ENCODE assay signal across 8 mouse cellular contexts in the genomic region with DNA sequence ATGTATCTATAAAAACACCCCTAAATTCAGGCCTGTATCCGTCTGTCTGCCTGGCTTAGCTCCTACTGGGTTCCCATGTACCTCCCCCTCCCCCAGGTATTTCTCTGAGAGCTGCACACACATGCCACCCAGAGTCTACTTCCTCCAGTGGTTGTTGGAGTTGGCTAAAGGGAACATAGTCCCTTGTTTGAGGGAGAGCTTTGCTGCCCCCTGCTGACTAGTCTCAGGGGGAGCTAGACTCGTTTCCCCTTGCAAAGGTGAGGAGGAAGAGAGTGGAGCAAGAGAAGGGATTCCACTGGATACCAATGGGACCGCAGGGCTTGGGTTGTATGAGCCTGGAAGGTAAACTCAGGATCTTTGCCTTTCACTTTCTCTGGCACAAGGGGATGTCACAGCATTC. TPM values are rescaled to one million over a fixed set of nuclear protein-coding genes. Genes with fewer than 3 reads are reported as not detected.
A peak's percentile ranks its signal among the peaks of the same experiment; 100 is the strongest.
DNase-seq lines count a peak whose midpoint lies in the region; ATAC-seq and TF ChIP-seq lines count a peak whose summit lies in the region.

No protein-coding gene starts in this region.

- no peaks in the 10 kb centered on the region for H3K36me3 ChIP-seq in CH12.LX (replicated peaks in 1 of 2; ENCODE audit: control insufficient read depth in 1 of 2, insufficient read depth in 1 of 2, low read length in 1 of 2)
- H3K36me3 ChIP-seq in lung, embryonic 14.5 days (ENCODE audit: insufficient read depth), result no peaks in the 10 kb centered on the region

- dilution Hi-C loops in CH12.LX (cut with MboI; ENCODE audit: extremely low pct_ligation_motif_present, extremely low pct_unique_long_range_greater_than_20kb, low sequenced_read_pairs), result no loop called here

- peak; percentile 79 for TF ChIP-seq RAD21 in CH12.LX (IDR thresholded peaks at IDR 0.05; ENCODE audit: low read depth, low read length)

- H3K9me3 ChIP-seq in CH12.LX (replicated peaks; ENCODE audit: low read length), result no peaks in the 10 kb centered on the region
- H3K9me3 ChIP-seq in lung, embryonic 14.5 days (ENCODE audit: low read depth, low read length), result no peaks in the 10 kb centered on the region

- WGBS in lung, embryonic 14.5 days, result 15% methylated on average over 3 of the region's 3 CpGs

- H3K27ac ChIP-seq in CH12.LX (ENCODE audit: insufficient read depth, low read depth), result no peak overlapping the region
- no peak overlapping the region for H3K27ac ChIP-seq in lung, embryonic 14.5 days (ENCODE audit: low read depth)

- H3K27me3 ChIP-seq in CH12.LX (replicated peaks), result peaks cover 86% of the 10 kb centered on the region
- no peaks in the 10 kb centered on the region for H3K27me3 ChIP-seq in lung, embryonic 14.5 days (ENCODE audit: insufficient read depth, low read length)

- in situ Hi-C loops in CH12.LX (cut with MboI; ENCODE audit: low pct_ligation_motif_present, low pct_unique_long_range_greater_than_20kb, low sequenced_read_pairs), result loop anchor here (5.0 kb wide), 1 partner anchor 171 kb away; no protein-coding TSS in a partner anchor

- ATAC-seq in lung, embryonic 14.5 days (ENCODE audit: insufficient read depth), result no peak

- peaks cover 0 to 3% of the 10 kb centered on the region in 2 experiments; a peak in 2 of 4 replicates for H3K4me1 ChIP-seq in CH12.LX (ENCODE audit: control insufficient read depth in 1 of 2, insufficient read depth in 2 of 2)
- no peaks in the 10 kb centered on the region for H3K4me1 ChIP-seq in lung, embryonic 14.5 days (ENCODE audit: insufficient read depth)

- TF ChIP-seq CTCF in CH12.LX (conservative IDR thresholded peaks at IDR 0.05 in 1 of 2, IDR thresholded peaks at IDR 0.05 in 1 of 2; ENCODE audit: low read depth in 2 of 2, low read length in 2 of 2), result peak; percentile 46 to 83; a peak in 3 of 4 replicates
- peak; percentile 88 for TF ChIP-seq CTCF in lung, embryonic 14.5 days (IDR thresholded peaks at IDR 0.05; ENCODE audit: low read depth)

- DNase-seq in CH12.LX (ENCODE audit: extremely low read depth), result peak; percentile 58
- peak; percentile 85 for DNase-seq in adrenal gland, postnatal 10 days
- DNase-seq in embryo, embryonic 11 days, result peak; percentile 83
- DNase-seq in heart, adult 9 months (ENCODE audit: low spot score in 2 of 2), result peak; percentile 15 to 35
- DNase-seq in layer of hippocampus, adult 11-12 months (ENCODE audit: low spot score), result peak; percentile 86
- peak; percentile 84 for DNase-seq in lung, embryonic 14.5 days
- DNase-seq in retina, postnatal 1 day, result peak; percentile 86
- DNase-seq in urinary bladder, postnatal 14 days (ENCODE audit: low spot score), result peak; percentile 74

- no peak overlapping the region for H3K4me3 ChIP-seq in CH12.LX (replicated peaks in 1 of 3; ENCODE audit: low read depth in 2 of 3, low read length in 2 of 3, poor library complexity in 1 of 3)
- no peak overlapping the region for H3K4me3 ChIP-seq in lung, embryonic 14.5 days (ENCODE audit: low read depth, low read length)

- TF ChIP-seq POLR2A in CH12.LX (IDR thresholded peaks at IDR 0.05; ENCODE audit: low read depth, low read length), result no peak

- no peak overlapping the region for H3K9ac ChIP-seq in CH12.LX (ENCODE audit: insufficient read depth, low read depth)
- H3K9ac ChIP-seq in lung, embryonic 14.5 days, result no peak overlapping the region

- no peaks in the 10 kb centered on the region for H3K79me2 ChIP-seq in CH12.LX (replicated peaks; ENCODE audit: control insufficient read depth, extremely low read depth, insufficient read depth, poor library complexity, severe bottlenecking)

- no peak overlapping the region for H3K4me2 ChIP-seq in CH12.LX (ENCODE audit: insufficient read depth, low read depth, poor library complexity, severe bottlenecking)
- no peak overlapping the region for H3K4me2 ChIP-seq in lung, embryonic 14.5 days

- TF ChIP-seq EP300 in CH12.LX (IDR thresholded peaks at IDR 0.05; ENCODE audit: low read length), result no peak

TF ChIP-seq in CH12.LX, 34 proteins besides CTCF, POLR2A, EP300 and RAD21:
- TF ChIP-seq UBTF (IDR thresholded peaks at IDR 0.05; ENCODE audit: low read depth, low read length) (no peak), IRF4 (IDR thresholded peaks at IDR 0.05; ENCODE audit: low read depth, low read length) (0 out of 2 replicates have a peak, but pooled peaks have one; percentile 1), CHD2 (IDR thresholded peaks at IDR 0.05; ENCODE audit: low read length) (0 out of 2 replicates have a peak, but pooled peaks have one; percentile 32), SMC3 (IDR thresholded peaks at IDR 0.05; ENCODE audit: low read depth, low read length) (peak; percentile 69), NELFE (IDR thresholded peaks at IDR 0.05; ENCODE audit: low read depth, low read length) (0 out of 2 replicates have a peak, but pooled peaks have one; percentile 29), ETS1 (conservative IDR thresholded peaks at IDR 0.05; ENCODE audit: low read depth, low read length) (no peak)

RNA-seq across cellular contexts. Expression of gene Hmx1, which starts 40.1 kb away (rescaled TPM):
- not detected in 2 replicates for total RNA-seq in CH12.LX (2012; rRNA removed)
- total RNA-seq in CH12.LX (2014; rRNA removed), result not detected in 2 replicates
- not detected in 2 replicates for polyA plus RNA-seq in CH12.LX (2012; ENCODE audit: insufficient read length, low read depth)
- total RNA-seq in adrenal gland, postnatal 10 days (2021), result 1 to 10 TPM; 1.0 to 4.0 TPM
- not detected in 2 replicates for polyA plus RNA-seq in lung, embryonic 14.5 days (2014; fragmentation: Nextera tagmentation; extraction: Ambion mirVana)

Comparison
In these comparisons a context has a peak if more than half of its experiments do, and no peak if none do; other contexts are left out.
1. DNase-seq: peak in every context shown above with its lines; median percentile 86 in layer of hippocampus, adult 11-12 months; 86 in retina, postnatal 1 day; 85 in adrenal gland, postnatal 10 days; 84 in lung, embryonic 14.5 days; 83 in embryo, embryonic 11 days; 74 in urinary bladder, postnatal 14 days; 58 in CH12.LX; 25 in heart, adult 9 months.